Mouse (Mus musculus): ENCODE results near the gene Mrps7.

- TF ChIP-seq CTCF (IDR thresholded peaks at IDR 0.05; ENCODE audit: extremely low read depth, insufficient read depth, insufficient read length, insufficient replicate concordance), result no peak
- no peak for TF ChIP-seq POLR2A (IDR thresholded peaks at IDR 0.05; ENCODE audit: low read depth, low read length)
Measured at GRCm38 (mm10) chr11:115614346-115615107, 10.8 kb downstream of the Mrps7 start.

All from spleen, adult 2 months (tissue).